Mouse (Mus musculus) E14TG2a.4 (cell line): ENCODE data around the gene Caskin1.
A peak's percentile ranks its signal among the peaks of the same experiment; 100 is the strongest.

Experiments
- H3K27me3 ChIP-seq: 2 replicates; pipeline ENCODE4 v1.6.1; 2014; ENCODE audit warnings: low read length, control low read depth; ENCODE audit not compliant: insufficient read depth
- H3K36me3 ChIP-seq: 2 replicates; pipeline ENCODE4 v1.6.1; 2014; ENCODE audit warnings: low read length, control low read depth; ENCODE audit not compliant: insufficient read depth
- H3K4me1 ChIP-seq: replicated peaks from 2 replicates; pipeline ENCODE4 v1.6.1; 2014; ENCODE audit warnings: low read depth, low read length, control low read depth
- H3K4me3 ChIP-seq: replicated peaks from 2 replicates; pipeline ENCODE4 v1.5.1; 2014; ENCODE audit warnings: mild to moderate bottlenecking, low read length
- H3K9me3 ChIP-seq: 2 replicates; pipeline ENCODE4 v1.6.1; 2014; ENCODE audit warnings: low read length, control low read depth
- CTCF ChIP-seq: conservative IDR thresholded peaks from 2 replicates; pipeline ENCODE4 v1.5.1; 2014; ENCODE audit warnings: low read length
- NANOG ChIP-seq: IDR thresholded peaks from 2 replicates; pipeline ENCODE4 v1.6.1; 2014; ENCODE audit warnings: borderline replicate concordance, low read length, mixed read lengths
- POU5F1 ChIP-seq: IDR thresholded peaks from 2 replicates; pipeline ENCODE4 v1.6.1; 2014; ENCODE audit warnings: low read length, borderline replicate concordance

Gene Caskin1

GRCm38 (mm10) chr17:24483495-24483894, 4.9 kb upstream of the Caskin1 start:
- no peak overlapping the region for H3K4me3 ChIP-seq
- H3K9me3 ChIP-seq, result no peaks in the 10 kb centered on the region
- peaks cover 27% of the 10 kb centered on the region for H3K27me3 ChIP-seq
- peaks cover 39% of the 10 kb centered on the region for H3K4me1 ChIP-seq
- no peaks in the 10 kb centered on the region for H3K36me3 ChIP-seq
- no peak for TF ChIP-seq CTCF
- TF ChIP-seq POU5F1, result no peak
- TF ChIP-seq NANOG, result no peak

- TF ChIP-seq NANOG, result no peak
- TF ChIP-seq POU5F1, result no peak
- no peak for TF ChIP-seq CTCF
- H3K27me3 ChIP-seq, result peaks cover 44% of the 10 kb centered on the region
- H3K9me3 ChIP-seq, result no peaks in the 10 kb centered on the region
- H3K36me3 ChIP-seq, result no peaks in the 10 kb centered on the region
- H3K4me3 ChIP-seq, result 0 out of 2 replicates have a peak overlapping the region, but pooled peaks have one; percentile 10
- H3K4me1 ChIP-seq, result peaks cover 44% of the 10 kb centered on the region
These were observed 3.1 kb upstream of the Caskin1 start for GRCm38 (mm10) chr17:24485090-24485860.

- H3K27me3 ChIP-seq, result peaks cover 55% of the 10 kb centered on the region
- peak overlapping the region; percentile 89 for H3K4me3 ChIP-seq
- no peaks in the 10 kb centered on the region for H3K36me3 ChIP-seq
- peaks cover 41% of the 10 kb centered on the region for H3K4me1 ChIP-seq
- no peaks in the 10 kb centered on the region for H3K9me3 ChIP-seq
- no peak for TF ChIP-seq NANOG
- TF ChIP-seq CTCF, result no peak
- TF ChIP-seq POU5F1, result no peak
These were observed 362 bp downstream of the Caskin1 start for GRCm38 (mm10) chr17:24488662-24489264.

DNA sequence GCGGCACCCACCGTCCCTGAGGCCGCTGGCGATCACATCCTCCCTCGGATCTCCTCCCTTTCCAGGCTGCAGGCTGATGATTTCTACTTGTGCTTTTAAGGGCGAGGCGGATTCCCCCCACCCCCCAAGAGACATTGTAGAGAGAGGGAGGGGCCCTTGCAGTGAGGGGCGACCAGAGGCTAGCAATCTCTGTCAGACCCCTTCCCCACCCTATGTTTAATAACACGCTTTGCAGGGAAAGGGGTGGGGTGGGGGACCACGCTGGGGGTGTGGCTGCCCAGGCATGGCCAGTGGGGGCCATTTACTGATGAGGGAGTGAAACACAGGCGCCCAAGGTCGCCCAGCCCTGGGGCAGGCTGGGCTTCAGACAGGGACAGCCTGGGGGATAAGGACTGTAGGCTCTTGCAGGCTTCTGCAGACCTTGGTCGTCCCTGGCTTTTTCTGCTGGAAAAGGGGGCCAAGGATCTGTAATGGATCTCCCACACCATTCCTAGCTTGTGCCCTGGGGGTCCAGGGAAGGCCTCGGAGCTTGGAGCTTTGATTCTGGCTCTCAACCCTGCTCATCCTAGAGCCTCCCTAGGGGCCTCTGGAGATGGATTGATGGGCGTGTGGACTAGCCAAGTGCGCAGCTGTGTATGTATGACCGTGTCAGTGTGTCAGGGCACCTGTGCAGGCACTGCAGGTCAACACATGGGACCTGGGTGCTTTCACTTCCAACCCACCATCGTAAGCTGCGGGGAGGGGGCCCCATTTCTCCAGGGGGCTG, 1.0 kb downstream of the Caskin1 start:
- peaks cover 55% of the 10 kb centered on the region for H3K27me3 ChIP-seq
- no peaks in the 10 kb centered on the region for H3K36me3 ChIP-seq
- H3K4me3 ChIP-seq, result peak overlapping the region; percentile 89
- peaks cover 41% of the 10 kb centered on the region for H3K4me1 ChIP-seq
- no peaks in the 10 kb centered on the region for H3K9me3 ChIP-seq
- TF ChIP-seq CTCF, result no peak
- TF ChIP-seq POU5F1, result no peak
- no peak for TF ChIP-seq NANOG

DNA sequence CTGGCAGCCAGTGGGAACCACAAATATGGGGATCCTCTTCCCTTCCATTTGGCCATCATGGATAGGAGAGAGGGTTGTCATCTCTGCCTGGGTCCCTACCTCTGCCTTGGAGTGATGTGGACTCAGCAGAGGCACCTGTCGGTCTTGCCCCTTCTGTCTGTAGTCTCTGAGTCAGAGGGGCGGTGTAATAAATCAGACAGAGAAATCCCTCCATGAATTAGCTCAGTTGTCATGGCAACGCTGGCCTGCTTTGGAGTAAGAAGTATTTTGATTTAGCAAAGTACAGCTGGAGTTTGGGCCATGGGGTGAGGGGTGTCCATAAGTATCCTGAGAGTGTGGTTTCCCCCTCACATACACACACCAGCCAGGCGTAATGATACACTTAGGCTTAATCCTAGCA, 2.0 kb downstream of the Caskin1 start:
- H3K9me3 ChIP-seq, result no peaks in the 10 kb centered on the region
- peaks cover 34% of the 10 kb centered on the region for H3K4me1 ChIP-seq
- no peak overlapping the region for H3K4me3 ChIP-seq
- H3K36me3 ChIP-seq, result no peaks in the 10 kb centered on the region
- H3K27me3 ChIP-seq, result peaks cover 51% of the 10 kb centered on the region
- TF ChIP-seq POU5F1, result no peak
- TF ChIP-seq CTCF, result no peak
- TF ChIP-seq NANOG, result no peak

- TF ChIP-seq POU5F1, result no peak
- TF ChIP-seq CTCF, result peak; percentile 55
- H3K27me3 ChIP-seq, result peaks cover 16% of the 10 kb centered on the region
- no peak overlapping the region for H3K4me3 ChIP-seq
- H3K9me3 ChIP-seq, result no peaks in the 10 kb centered on the region
- peaks cover 17% of the 10 kb centered on the region for H3K4me1 ChIP-seq
- H3K36me3 ChIP-seq, result no peaks in the 10 kb centered on the region
These were observed 6.4 kb downstream of the Caskin1 start for GRCm38 (mm10) chr17:24494627-24495335.

GRCm38 (mm10) chr17:24495443-24495842, 7.0 kb downstream of the Caskin1 start:
- Histone ChIP-seq H3K4me1 (peaks cover 11% of the 10 kb centered on the region), H3K4me3 (no peak overlapping the region), H3K9me3 (no peaks in the 10 kb centered on the region), H3K36me3 (no peaks in the 10 kb centered on the region), H3K27me3 (peaks cover 10% of the 10 kb centered on the region)
- TF ChIP-seq NANOG (no peak), POU5F1 (no peak), CTCF (no peak)

GRCm38 (mm10) chr17:24496026-24496425, 7.6 kb downstream of the Caskin1 start:
- Histone ChIP-seq H3K27me3 (peaks cover 4% of the 10 kb centered on the region), H3K9me3 (no peaks in the 10 kb centered on the region), H3K4me1 (peaks cover 11% of the 10 kb centered on the region), H3K36me3 (no peaks in the 10 kb centered on the region), H3K4me3 (no peak overlapping the region)
- TF ChIP-seq NANOG (no peak), POU5F1 (no peak)
